Mouse (Mus musculus) kidney, postnatal 4 days (tissue): ENCODE measurements at regions not wholly inside any gene's neighbourhood (a gene's known extent, or its start where the extent isn't known, plus 50 kb on each side); places are given as distances from the start of the nearest gene placed in this dataset.
"Not testable (repeated sequence)": the region's sequence is repeated elsewhere in the genome, so short reads cannot be mapped to it uniquely, and the experiment has no call there.

Experiments used
- DNase-seq, 2 experiments: peaks; one replicate each; pipeline ENCODE4 v3.0.0; 2021; ENCODE audit warnings: mixed read lengths in 2 of 2

DNA sequence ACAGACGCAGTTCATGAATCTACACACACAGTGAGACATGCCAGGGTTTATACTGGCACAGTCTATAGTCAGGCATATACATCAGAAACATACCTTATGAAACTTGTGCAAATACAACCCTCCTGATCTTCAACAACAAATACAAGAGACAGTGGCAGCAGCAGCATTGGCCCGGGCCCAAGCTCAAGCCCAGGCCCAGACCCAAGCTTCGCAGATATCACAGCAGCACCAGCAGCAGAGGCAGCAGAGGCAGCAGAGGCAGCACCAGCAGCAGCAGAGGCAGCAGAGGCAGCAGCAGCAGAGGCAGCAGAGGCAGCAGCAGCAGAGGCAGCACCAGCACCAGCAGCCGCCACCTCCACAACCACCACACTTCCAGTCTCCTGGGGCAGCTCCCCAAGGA, 80.0 kb downstream of the Samd9l start:
- DNase-seq, result no peak

DNA sequence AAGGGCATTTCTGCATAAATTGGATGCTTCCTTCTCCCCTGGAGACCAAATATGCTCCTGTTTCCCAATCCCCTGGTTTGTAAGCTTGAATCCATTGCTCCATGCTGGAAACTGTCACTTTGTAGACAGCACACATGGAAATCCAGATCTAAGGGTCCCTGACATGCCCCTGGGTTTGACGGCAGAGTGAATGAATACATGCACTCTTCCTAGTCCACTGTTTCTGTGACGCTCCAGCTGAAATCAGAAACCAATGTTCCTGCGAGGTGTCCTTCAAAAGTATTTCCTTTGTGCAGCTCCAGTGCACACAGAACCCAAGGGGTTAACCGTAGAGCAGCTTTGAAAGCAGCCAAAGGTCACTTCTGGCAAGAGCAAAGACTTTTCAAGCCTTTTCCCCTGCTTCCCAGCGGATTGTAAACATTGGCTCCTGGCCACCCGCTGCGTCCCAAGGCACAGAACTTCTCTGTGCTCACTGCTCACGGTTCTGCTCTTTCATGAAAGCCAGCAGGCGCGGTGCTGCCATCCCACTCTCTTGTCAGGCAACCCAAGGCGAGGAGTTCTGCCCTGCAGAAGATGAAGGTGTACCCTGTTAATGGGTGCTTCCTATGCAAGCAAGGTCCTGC, 91.7 kb downstream of the Samd9l start:
- peak; percentile 59 to 63 for DNase-seq

DNA sequence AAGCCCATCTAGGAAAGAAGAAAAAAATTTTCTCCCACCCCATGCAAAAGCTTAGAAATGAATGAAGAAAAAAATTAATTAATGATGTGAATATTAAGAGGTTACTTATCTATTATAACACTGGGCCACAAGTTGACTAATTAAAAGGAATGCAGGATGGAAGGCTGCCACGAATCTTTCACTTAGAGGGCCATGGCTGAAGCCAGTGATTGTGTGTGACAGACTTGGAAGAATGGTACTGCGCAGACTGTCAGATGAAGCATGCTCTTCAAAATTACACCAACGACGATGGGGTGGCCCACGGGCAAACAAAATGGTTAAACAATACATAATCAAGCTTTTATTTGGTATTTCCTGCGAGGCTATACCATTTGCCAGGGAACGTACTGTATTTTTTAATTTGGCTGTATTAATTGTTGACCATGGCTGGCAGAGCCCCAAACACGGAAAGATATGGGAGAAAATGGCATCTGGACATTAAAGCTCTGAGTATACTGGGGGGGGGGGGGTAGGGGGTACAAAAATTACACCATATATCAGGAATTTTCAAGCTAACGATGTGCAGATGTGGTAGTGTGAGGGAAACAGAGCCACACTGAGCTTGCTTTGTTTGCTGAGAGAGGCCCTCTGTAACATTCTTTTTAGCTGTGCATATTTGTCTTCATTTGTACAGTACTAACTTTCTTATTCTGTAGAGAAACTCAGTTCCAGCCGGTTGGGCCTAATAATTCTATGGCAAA, 94.3 kb downstream of the Samd9l start:
- not testable (repeated sequence) for DNase-seq

DNA sequence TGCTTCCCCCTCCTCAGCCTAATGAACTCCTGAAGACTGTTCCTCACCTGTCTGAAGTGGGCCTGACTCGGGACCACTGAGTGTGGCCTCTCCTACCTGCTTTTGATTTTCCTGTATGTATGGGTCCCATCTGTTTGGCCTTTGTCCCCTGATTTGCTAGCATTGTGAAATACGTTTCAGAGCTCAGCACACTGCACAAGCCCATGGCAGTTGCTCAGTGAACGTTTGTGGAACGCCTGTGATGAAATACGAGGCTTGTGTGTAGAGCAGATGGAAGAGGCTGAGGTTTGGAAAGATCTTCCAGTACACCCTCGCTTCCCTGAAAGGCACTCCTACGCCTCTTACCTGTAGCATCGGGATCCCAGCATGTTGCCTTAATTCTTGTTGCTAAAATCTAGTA, 106.1 kb downstream of the Samd9l start:
- DNase-seq, result not testable (repeated sequence)

DNA sequence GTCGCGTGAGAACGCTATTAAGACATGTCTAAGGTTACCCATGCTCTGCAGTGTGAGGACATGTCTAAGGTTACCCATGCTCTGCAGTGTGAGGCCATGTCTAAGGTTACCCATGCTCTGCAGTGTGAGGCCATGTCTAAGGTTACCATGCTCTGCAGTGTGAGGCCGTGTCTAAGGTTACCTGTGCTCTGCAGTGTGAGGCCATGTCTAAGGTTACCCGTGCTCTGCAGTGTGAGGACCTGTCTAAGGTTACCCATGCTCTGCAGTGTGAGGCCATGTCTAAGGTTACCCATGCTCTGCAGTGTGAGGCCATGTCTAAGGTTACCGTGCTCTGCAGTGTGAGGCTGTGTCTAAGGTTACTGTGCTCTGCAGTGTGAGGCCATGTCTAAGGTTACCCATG, 107.4 kb downstream of the Samd9l start:
- DNase-seq, result not testable (repeated sequence)

DNA sequence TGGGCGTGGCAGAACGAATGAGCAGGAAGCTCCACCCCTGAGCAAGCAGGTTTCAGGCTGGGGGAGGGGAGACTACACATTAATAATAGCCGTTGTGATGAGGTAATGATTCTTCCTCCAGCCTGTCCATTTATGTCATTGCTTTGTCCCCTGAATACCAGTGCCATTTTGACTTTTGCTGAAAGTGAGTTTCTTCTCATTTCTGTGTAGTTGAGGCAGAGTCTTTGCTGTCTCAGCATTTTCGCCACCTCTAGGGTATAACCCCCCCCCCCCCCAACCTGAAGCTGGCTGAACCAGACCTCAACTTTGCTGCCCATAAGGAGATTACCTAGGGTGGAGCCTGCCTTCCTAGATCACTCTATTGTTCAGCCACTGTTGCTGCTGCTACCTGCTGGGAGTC, 130.6 kb downstream of the Samd9l start:
- not testable (repeated sequence) for DNase-seq

DNA sequence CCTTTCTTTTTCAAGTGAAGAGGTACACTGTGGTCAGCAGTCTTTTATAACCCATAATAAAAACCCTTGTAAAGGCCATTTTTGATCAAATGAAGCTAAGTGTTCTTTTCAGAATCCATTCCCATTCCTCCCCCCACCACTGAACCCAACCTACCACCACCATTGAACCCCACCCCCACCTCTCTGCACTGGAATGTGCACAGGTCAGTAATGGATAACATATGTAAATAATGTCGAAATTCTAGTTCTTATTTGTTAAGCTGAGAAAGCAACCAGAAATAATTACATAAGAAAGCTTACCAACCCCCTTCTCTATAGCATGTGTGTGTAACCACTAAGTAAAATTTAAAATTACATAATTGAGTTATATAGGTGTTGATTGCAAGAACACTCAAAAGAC, 133.9 kb downstream of the Samd9l start:
- not testable (repeated sequence) for DNase-seq
